Mouse (Mus musculus) midbrain, embryonic 16.5 days (tissue): ENCODE results near the gene Usp31. TPM values are rescaled to one million over a fixed set of nuclear protein-coding genes. Genes with fewer than 3 reads are reported as not detected.

Source experiments
- ATAC-seq: fragments of 200-750 bp; cut with Nextera tagmentation; 2 replicates; pipeline ENCODE4 v1.8.0; 2017; ENCODE audit warnings: moderate TSS enrichment
- H3K27ac ChIP-seq: fragments of 300-500 bp; sonication (generic); 2 replicates; pipeline ENCODE4 v1.5.1; 2014; ENCODE audit warnings: mild to moderate bottlenecking, low read length, mixed read lengths
- H3K27me3 ChIP-seq: fragments of 300-500 bp; sonication (generic); 2 replicates; pipeline ENCODE4 v1.6.1; 2014; ENCODE audit warnings: low read depth, low read length, mixed read lengths; ENCODE audit not compliant: control insufficient read depth, insufficient read depth
- H3K36me3 ChIP-seq: fragments of 300-500 bp; sonication (generic); 2 replicates; pipeline ENCODE4 v1.6.1; 2014; ENCODE audit warnings: mild to moderate bottlenecking, low read length, moderate library complexity, mixed read lengths; ENCODE audit not compliant: control insufficient read depth, insufficient read depth
- H3K4me1 ChIP-seq: fragments of 300-500 bp; sonication (generic); 2 replicates; pipeline ENCODE4 v1.6.1; 2014; ENCODE audit warnings: mild to moderate bottlenecking, low read length, mixed read lengths; ENCODE audit not compliant: control insufficient read depth, insufficient read depth
- H3K4me2 ChIP-seq: fragments of 300-500 bp; sonication (generic); 2 replicates; pipeline ENCODE4 v1.6.1; 2014; ENCODE audit warnings: mild to moderate bottlenecking, low read length, mixed read lengths
- H3K4me3 ChIP-seq: fragments of 300-500 bp; sonication (generic); 2 replicates; pipeline ENCODE4 v1.5.1; 2014; ENCODE audit warnings: low read depth, mild to moderate bottlenecking, low read length, moderate library complexity, mixed read lengths
- H3K9ac ChIP-seq: fragments of 300-500 bp; sonication (generic); 2 replicates; pipeline ENCODE4 v1.6.1; 2014; ENCODE audit warnings: low read depth, low read length, mixed read lengths
- H3K9me3 ChIP-seq: fragments of 300-500 bp; sonication (generic); replicated peaks from 2 replicates; pipeline ENCODE4 v1.6.1; 2014; ENCODE audit warnings: mild to moderate bottlenecking, low read length, mixed read lengths; ENCODE audit not compliant: control insufficient read depth, poor library complexity, severe bottlenecking
- WGBS: fragments of 180-500 bp; shearing (Covaris S2); extraction: QIAGEN DNeasy Blood & Tissue Kit; methylation state at CpG from one replicate; pipeline ENCODE4 v1.1.7; 2014; 5-methylcytosine and 5-hydroxymethylcytosine counted together
- polyA plus RNA-seq: library from polyadenylated mRNA; unstranded; fragments of >200 nt; fragmentation: Nextera tagmentation; extraction: Ambion mirVana; gene quantifications from 2 replicates; pipeline ENCODE4 v1.2.1, GENCODE M21; 2015

The Usp31 gene
- polyA plus RNA-seq, 1 experiment from 2014 or later = 3.0 TPM

DNA sequence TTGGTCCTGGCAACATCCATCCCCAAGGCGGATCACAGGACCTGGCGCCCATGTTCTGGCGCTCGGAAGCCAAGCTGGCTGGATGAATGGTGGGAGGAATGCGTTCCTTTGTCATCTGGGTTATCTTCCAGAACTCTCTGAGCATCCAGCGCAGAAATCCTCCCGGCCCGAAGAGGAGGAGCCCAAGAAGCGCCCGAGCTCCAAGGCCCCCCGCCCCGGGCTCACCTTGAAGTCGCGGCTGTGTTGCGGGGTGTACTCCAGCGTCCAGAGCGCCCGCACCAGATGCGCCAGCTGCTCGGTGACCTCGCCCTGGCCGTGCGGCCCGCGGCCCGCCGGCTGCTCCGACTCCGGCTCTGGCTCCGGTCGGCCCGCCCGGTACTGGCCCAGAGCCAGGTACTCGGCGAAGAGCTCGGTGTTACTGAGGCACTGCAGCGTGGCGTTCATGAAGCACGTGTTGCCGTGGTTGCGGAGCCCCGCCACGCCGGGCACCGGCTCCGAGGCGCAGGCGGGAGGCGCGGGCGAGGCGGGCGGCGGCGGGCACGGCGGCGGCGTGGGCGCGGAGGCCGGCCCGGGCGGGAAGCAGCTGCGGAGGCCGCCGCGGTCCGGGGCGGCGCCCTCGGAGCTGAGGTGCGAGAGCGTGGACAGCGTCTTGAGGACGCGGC lies 511 bp downstream of the Usp31 start:
- no peaks in the 10 kb centered on the region for H3K27me3 ChIP-seq
- H3K27ac ChIP-seq = peak overlapping the region; percentile 93
- peaks cover 40% of the 10 kb centered on the region for H3K4me1 ChIP-seq
- WGBS = under 1% methylated on average over 70 of the region's 77 CpGs
- ATAC-seq = peak; percentile 53
- H3K4me3 ChIP-seq = peak overlapping the region; percentile 51
- H3K36me3 ChIP-seq = no peaks in the 10 kb centered on the region
- H3K4me2 ChIP-seq = peak overlapping the region; percentile 58
- no peaks in the 10 kb centered on the region for H3K9me3 ChIP-seq
- peak overlapping the region; percentile 89 for H3K9ac ChIP-seq

DNA sequence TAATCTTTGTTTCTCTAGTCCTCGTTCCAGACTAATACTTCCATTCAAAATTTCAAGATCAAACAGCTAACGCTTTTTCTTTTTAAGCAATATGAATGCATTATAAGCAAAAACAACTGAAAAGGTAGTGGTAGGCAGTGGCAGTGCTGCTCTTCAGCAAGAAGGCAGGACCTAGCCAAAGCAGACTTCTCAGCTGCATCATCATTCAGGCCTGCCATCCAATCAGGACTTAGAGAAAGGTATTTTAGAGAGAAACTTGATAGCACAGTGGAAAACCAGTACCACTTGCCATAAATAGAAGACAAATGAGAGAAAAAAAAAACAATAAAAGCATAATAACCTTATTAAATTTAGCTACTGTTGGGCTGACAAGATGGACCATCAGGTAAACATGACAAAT lies 2.0 kb downstream of the Usp31 start:
- ATAC-seq = no peak
- Histone ChIP-seq H3K4me3 (no peak overlapping the region; the same call in 1 of the 2 replicates), H3K4me2 (peak overlapping the region; percentile 58), H3K36me3 (no peaks in the 10 kb centered on the region), H3K9ac (no peak overlapping the region), H3K27me3 (no peaks in the 10 kb centered on the region), H3K9me3 (no peaks in the 10 kb centered on the region), H3K27ac (no peak overlapping the region), H3K4me1 (peaks cover 45% of the 10 kb centered on the region)
- WGBS = 92% methylated on average over 2 of the region's 2 CpGs

GRCm38 (mm10) chr7:121701983-121702382 lies 5.1 kb downstream of the Usp31 start:
- no peak for ATAC-seq
- H3K4me3 ChIP-seq = no peak overlapping the region
- 71% methylated on average over 6 of the region's 6 CpGs for WGBS
- peaks cover 45% of the 10 kb centered on the region for H3K4me1 ChIP-seq
- H3K27ac ChIP-seq = no peak overlapping the region
- H3K9ac ChIP-seq = no peak overlapping the region
- no peaks in the 10 kb centered on the region for H3K9me3 ChIP-seq
- no peaks in the 10 kb centered on the region for H3K36me3 ChIP-seq
- H3K4me2 ChIP-seq = no peak overlapping the region
- no peaks in the 10 kb centered on the region for H3K27me3 ChIP-seq

DNA sequence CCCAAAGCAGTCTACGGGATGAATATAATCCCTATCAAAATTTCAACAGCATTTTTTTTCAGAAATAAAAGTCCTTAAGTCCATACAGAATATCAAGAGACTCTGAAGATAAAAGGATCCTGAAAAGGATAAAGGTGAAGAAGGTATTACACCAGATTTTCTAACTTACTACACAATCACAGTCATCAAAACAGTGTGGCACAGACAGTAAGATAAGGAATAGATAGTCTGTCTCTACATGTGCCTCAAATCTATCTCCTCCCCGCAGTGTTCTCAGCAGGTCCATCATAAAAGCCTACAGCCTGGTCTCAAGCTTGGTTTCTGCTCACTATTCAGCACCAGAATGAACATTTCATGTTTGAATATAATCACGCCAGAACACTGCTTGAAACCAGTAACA lies 6.6 kb downstream of the Usp31 start:
- ATAC-seq = no peak
- 90% methylated on average over 3 of the region's 3 CpGs for WGBS
- Histone ChIP-seq H3K27ac (no peak overlapping the region), H3K9ac (no peak overlapping the region), H3K9me3 (no peaks in the 10 kb centered on the region), H3K4me3 (no peak overlapping the region), H3K27me3 (no peaks in the 10 kb centered on the region), H3K4me1 (peaks cover 39% of the 10 kb centered on the region), H3K36me3 (no peaks in the 10 kb centered on the region), H3K4me2 (no peak overlapping the region)

GRCm38 (mm10) chr7:121699218-121699617 lies 7.8 kb downstream of the Usp31 start:
- Histone ChIP-seq H3K27ac (no peak overlapping the region), H3K4me1 (peaks cover 26% of the 10 kb centered on the region)

DNA sequence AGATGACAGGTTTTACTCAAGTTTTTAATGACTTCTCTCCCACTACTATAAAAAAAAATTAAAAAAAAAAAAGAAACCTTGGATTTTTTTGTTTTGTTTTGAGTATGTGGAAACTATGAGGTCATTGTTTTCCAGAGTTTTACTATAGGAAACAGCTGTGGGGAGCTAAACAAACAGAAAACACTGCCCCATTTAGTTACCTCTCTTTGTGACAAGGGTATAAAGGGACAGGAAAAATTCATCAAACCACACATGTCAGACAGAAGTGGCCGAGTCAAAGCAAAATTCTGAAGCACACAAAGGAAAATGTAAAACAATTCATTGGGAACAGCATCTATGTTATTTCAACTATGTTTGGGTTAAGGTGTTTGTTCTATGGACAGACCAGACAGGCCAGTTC lies 9.5 kb downstream of the Usp31 start:
- H3K27ac ChIP-seq = no peak overlapping the region
- H3K4me2 ChIP-seq = no peak overlapping the region
- H3K27me3 ChIP-seq = no peaks in the 10 kb centered on the region
- H3K9me3 ChIP-seq = no peaks in the 10 kb centered on the region
- no peak for ATAC-seq
- H3K36me3 ChIP-seq = no peaks in the 10 kb centered on the region
- no peak overlapping the region for H3K9ac ChIP-seq
- H3K4me1 ChIP-seq = peaks cover 15% of the 10 kb centered on the region
- WGBS = 69% methylated on average over 1 of the region's 1 CpGs
- no peak overlapping the region for H3K4me3 ChIP-seq

More at GRCm38 (mm10) chr7:121699218-121699617, 7.8 kb downstream of the Usp31 start:
- Histone ChIP-seq H3K9me3 (no peaks in the 10 kb centered on the region), H3K9ac (no peak overlapping the region), H3K27me3 (no peaks in the 10 kb centered on the region), H3K36me3 (no peaks in the 10 kb centered on the region), H3K4me2 (no peak overlapping the region), H3K4me3 (no peak overlapping the region)
- ATAC-seq = no peak

GRCm38 (mm10) chr7:121697170-121697569 lies 9.9 kb downstream of the Usp31 start:
- H3K9me3 ChIP-seq = no peaks in the 10 kb centered on the region
- H3K4me3 ChIP-seq = no peak overlapping the region
- H3K27me3 ChIP-seq = no peaks in the 10 kb centered on the region
- H3K36me3 ChIP-seq = no peaks in the 10 kb centered on the region
- H3K27ac ChIP-seq = no peak overlapping the region
- no peak overlapping the region for H3K9ac ChIP-seq
- no peak for ATAC-seq
- H3K4me2 ChIP-seq = no peak overlapping the region
- H3K4me1 ChIP-seq = peaks cover 13% of the 10 kb centered on the region

DNA sequence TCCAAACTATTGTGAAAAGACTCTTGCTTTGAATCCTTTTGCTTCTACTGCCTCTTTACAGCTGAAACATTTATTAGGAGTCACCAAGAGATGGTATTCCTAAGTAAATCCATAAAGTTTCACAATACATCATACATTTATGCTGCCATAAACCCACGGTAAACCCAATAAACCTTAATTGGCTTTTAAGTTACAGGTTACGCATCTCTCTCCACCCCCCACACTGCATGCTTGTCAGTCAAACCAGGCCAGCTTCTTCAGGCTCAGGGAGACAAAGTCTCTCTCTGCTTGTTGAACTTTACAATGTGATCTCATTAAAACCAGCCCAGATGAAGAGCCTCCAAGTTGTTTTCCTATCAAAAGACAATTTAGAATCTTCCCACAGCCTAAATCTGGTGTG lies 15.2 kb downstream of the Usp31 start:
- H3K4me3 ChIP-seq = no peak overlapping the region
- no peaks in the 10 kb centered on the region for H3K27me3 ChIP-seq
- no peak for ATAC-seq
- H3K9ac ChIP-seq = no peak overlapping the region
- 82% methylated on average over 2 of the region's 2 CpGs for WGBS
- no peaks in the 10 kb centered on the region for H3K36me3 ChIP-seq
- no peaks in the 10 kb centered on the region; the same call in 1 of the 2 replicates for H3K4me1 ChIP-seq
- no peak overlapping the region for H3K4me2 ChIP-seq
- no peaks in the 10 kb centered on the region for H3K9me3 ChIP-seq
- H3K27ac ChIP-seq = no peak overlapping the region

DNA sequence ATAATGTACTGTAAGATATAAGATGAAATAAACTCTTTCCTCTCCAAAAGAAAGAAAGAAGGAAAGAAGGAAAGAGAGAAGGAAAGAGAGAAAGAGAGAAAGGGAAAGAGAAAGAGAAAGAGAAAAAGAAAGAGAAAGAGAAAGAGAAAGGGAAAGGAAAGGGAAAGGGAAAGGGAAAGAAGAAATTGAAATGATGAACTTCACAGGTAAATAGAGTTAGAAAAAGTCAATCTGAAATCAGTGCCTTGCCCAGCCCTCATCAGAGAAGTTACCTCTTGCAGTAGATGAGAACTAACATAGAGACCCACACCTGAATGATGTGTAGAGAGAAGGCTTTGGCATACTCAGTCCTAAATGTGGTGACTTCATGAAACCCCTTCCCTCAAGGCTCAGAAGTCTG lies 17.7 kb downstream of the Usp31 start:
- H3K9ac ChIP-seq = no peak overlapping the region

More for the DNA sequence above, 17.7 kb downstream of the Usp31 start:
- no peaks in the 10 kb centered on the region for H3K36me3 ChIP-seq
- H3K27me3 ChIP-seq = no peaks in the 10 kb centered on the region
- no peak for ATAC-seq
- H3K4me3 ChIP-seq = no peak overlapping the region
- no peak overlapping the region for H3K27ac ChIP-seq
- H3K9me3 ChIP-seq = no peaks in the 10 kb centered on the region
- H3K4me2 ChIP-seq = no peak overlapping the region
- no peaks in the 10 kb centered on the region; the same call in 1 of the 2 replicates for H3K4me1 ChIP-seq
